Mouse (Mus musculus): ENCODE measurements around the gene Vmn1r47. TPM values are rescaled to one million over a fixed set of nuclear protein-coding genes. Genes with fewer than 3 reads are reported as not detected.
"Not testable (repeated sequence)": the region's sequence is repeated elsewhere in the genome, so short reads cannot be mapped to it uniquely, and the experiment has no call there.

Vmn1r47 gene
- polyA plus RNA-seq (2015; fragmentation: Nextera tagmentation; extraction: Ambion mirVana), result not detected in 2 replicates

GRCm38 (mm10) chr6:90015847-90016246, at the start of gene Vmn1r47:
Vmn1r47 (plus strand) TSS chr6:90016147.
- not testable (repeated sequence) for H3K4me3 ChIP-seq (replicated peaks); H3K27me3 ChIP-seq; H3K9ac ChIP-seq; H3K36me3 ChIP-seq; H3K9me3 ChIP-seq (replicated peaks); H3K4me2 ChIP-seq (replicated peaks); ATAC-seq (ENCODE audit: insufficient number of reproducible peaks, low FRiP score, low TSS enrichment, low read depth); H3K27ac ChIP-seq (replicated peaks); H3K4me1 ChIP-seq
- WGBS, result 88% methylated on average over 1 of the region's 1 CpGs

DNA sequence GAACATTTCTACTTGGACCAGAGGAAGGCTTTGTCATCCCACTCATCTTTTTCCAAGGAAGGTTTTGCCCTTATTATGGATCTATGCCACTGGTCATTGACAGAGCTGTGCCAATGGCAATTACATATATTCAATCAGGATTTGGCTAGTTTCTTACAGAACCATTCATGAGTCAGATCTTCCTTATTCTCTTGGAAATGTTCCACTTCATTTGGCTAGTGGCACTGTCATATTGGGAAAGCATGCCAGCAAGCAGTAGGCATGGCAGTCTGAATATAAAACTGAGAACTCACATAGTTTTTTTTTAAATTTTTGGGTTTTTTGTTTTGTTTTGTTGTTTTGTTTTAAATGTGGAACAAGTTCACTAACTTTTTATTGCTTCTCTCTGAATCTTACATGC, 49.6 kb upstream of the Vmn1r47 start:
- Histone ChIP-seq H3K4me2 (replicated peaks) (no peak overlapping the region), H3K4me3 (replicated peaks) (no peak overlapping the region), H3K4me1 (no peaks in the 10 kb centered on the region), H3K27ac (replicated peaks) (no peak overlapping the region), H3K36me3 (no peaks in the 10 kb centered on the region), H3K9me3 (replicated peaks) (no peaks in the 10 kb centered on the region), H3K9ac (no peak overlapping the region), H3K27me3 (no peaks in the 10 kb centered on the region)
- no peak for ATAC-seq (ENCODE audit: insufficient number of reproducible peaks, low FRiP score, low TSS enrichment, low read depth)

DNA sequence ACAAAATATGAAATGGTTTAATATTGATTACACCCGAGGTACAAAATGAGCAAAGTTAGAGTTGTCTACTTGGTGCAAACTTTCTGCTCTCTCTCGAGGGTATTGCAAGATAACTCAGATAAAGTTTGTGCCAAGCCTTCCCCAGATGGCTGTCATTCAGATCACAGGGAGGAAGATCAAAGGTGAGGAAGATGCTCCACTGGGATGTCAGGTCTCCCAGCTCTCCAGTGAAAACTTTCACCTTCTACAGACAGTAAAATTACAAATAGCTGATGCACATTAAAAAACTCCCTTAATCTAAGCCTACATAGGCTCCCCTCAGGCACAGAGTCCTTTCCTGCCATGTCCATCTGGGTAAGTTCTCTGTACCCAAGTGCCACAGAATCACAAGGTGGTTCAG, 46.9 kb upstream of the Vmn1r47 start, which contains the start of gene Vmn1r46:
Vmn1r46 (plus strand) TSS at position 301 of the 400 bp plus-strand sequence.
- no peak within 1 kb of the TSS for H3K9ac ChIP-seq
- ATAC-seq (ENCODE audit: insufficient number of reproducible peaks, low FRiP score, low TSS enrichment, low read depth), result no peak
- no peak within 1 kb of the TSS for H3K4me3 ChIP-seq (replicated peaks)
- no peaks in the 10 kb centered on the region for H3K36me3 ChIP-seq
- no peaks in the 10 kb centered on the region for H3K27me3 ChIP-seq
- H3K27ac ChIP-seq (replicated peaks), result no peak within 1 kb of the TSS
- no peak within 1 kb of the TSS for H3K4me2 ChIP-seq (replicated peaks)
- WGBS, result 47% methylated on average over 2 of the region's 2 CpGs
- no peaks in the 10 kb centered on the region for H3K4me1 ChIP-seq
- no peaks in the 10 kb centered on the region for H3K9me3 ChIP-seq (replicated peaks)

GRCm38 (mm10) chr6:89985989-89986388, 30.0 kb upstream of the Vmn1r47 start:
- 16% methylated on average over 1 of the region's 1 CpGs for WGBS
- no peaks in the 10 kb centered on the region for H3K36me3 ChIP-seq

DNA sequence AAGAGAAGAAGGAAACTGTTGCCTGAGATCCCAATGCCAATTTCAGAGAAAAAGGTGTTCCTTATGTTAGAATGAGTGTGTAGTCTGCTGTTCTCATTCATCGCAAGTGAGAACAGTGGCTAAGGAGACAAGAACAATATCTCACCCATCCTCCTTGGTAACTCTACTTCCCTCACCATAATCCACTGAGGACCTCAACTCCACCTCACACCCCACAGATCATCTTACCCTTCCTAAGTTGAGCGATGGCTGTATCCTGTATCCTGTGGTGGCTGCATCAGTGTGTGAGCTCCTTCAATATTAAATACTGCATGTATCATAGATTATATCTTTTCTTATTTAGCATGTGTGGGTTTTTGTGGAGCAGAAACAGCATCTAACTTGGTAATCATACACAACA, 20.8 kb downstream of the Vmn1r47 start, which contains the start of gene Vmn1r48:
Vmn1r48 (minus strand) TSS at position 101 of the 400 bp plus-strand sequence.
- H3K4me1 ChIP-seq; ATAC-seq (ENCODE audit: insufficient number of reproducible peaks, low FRiP score, low TSS enrichment, low read depth); H3K9ac ChIP-seq; H3K4me2 ChIP-seq (replicated peaks); H3K27ac ChIP-seq (replicated peaks); H3K27me3 ChIP-seq; H3K4me3 ChIP-seq (replicated peaks); H3K9me3 ChIP-seq (replicated peaks); H3K36me3 ChIP-seq: not testable (repeated sequence)
- no CpG with 5 or more reads among the region's 2 CpGs for WGBS

More at GRCm38 (mm10) chr6:89985989-89986388, 30.0 kb upstream of the Vmn1r47 start:
- Histone ChIP-seq H3K9me3 (replicated peaks) (no peaks in the 10 kb centered on the region), H3K27ac (replicated peaks) (no peak overlapping the region), H3K9ac (no peak overlapping the region), H3K4me3 (replicated peaks) (no peak overlapping the region), H3K4me2 (replicated peaks) (no peak overlapping the region), H3K4me1 (no peaks in the 10 kb centered on the region), H3K27me3 (no peaks in the 10 kb centered on the region)
- ATAC-seq (ENCODE audit: insufficient number of reproducible peaks, low FRiP score, low TSS enrichment, low read depth), result no peak

Other genes with a start within 250 kb of the Vmn1r47 start
- not detected in 2 replicates for gene Vmn1r42, start 139.7 kb upstream of the Vmn1r47 start, polyA plus RNA-seq (2015; fragmentation: Nextera tagmentation; extraction: Ambion mirVana)
- gene Vmn1r43, start 139.7 kb upstream of the Vmn1r47 start, polyA plus RNA-seq (2015; fragmentation: Nextera tagmentation; extraction: Ambion mirVana), result 0.03 and 0.04 TPM in 2 replicates
- gene Vmn1r44, start 132.5 kb upstream of the Vmn1r47 start, polyA plus RNA-seq (2015; fragmentation: Nextera tagmentation; extraction: Ambion mirVana), result not detected in 2 replicates
- gene Vmn1r45, start 75.5 kb upstream of the Vmn1r47 start, polyA plus RNA-seq (2015; fragmentation: Nextera tagmentation; extraction: Ambion mirVana), result not detected in 2 replicates
- gene Vmn1r46, start 46.8 kb upstream of the Vmn1r47 start, polyA plus RNA-seq (2015; fragmentation: Nextera tagmentation; extraction: Ambion mirVana), result not detected in 2 replicates
- gene Vmn1r48, start 20.7 kb downstream of the Vmn1r47 start, polyA plus RNA-seq (2015; fragmentation: Nextera tagmentation; extraction: Ambion mirVana), result not detected in 2 replicates
- gene Vmn1r49, start 62.4 kb downstream of the Vmn1r47 start, polyA plus RNA-seq (2015; fragmentation: Nextera tagmentation; extraction: Ambion mirVana), result not detected in 2 replicates
- gene Vmn1r50, start 85.3 kb downstream of the Vmn1r47 start, polyA plus RNA-seq (2015; fragmentation: Nextera tagmentation; extraction: Ambion mirVana), result not detected in 2 replicates
- 0.05 TPM in 1 of 2 replicates, not detected in the other for gene Vmn1r51, start 106.4 kb downstream of the Vmn1r47 start, polyA plus RNA-seq (2015; fragmentation: Nextera tagmentation; extraction: Ambion mirVana)
- gene Vmn1r52, start 158.7 kb downstream of the Vmn1r47 start, polyA plus RNA-seq (2015; fragmentation: Nextera tagmentation; extraction: Ambion mirVana), result not detected in 2 replicates
- not detected in 2 replicates for gene V1ra8, start 186.6 kb downstream of the Vmn1r47 start, polyA plus RNA-seq (2015; fragmentation: Nextera tagmentation; extraction: Ambion mirVana)
- not detected in 2 replicates for gene Vmn1r53, start 208.3 kb downstream of the Vmn1r47 start, polyA plus RNA-seq (2015; fragmentation: Nextera tagmentation; extraction: Ambion mirVana)
- not detected in 2 replicates for gene Vmn1r54, start 230.2 kb downstream of the Vmn1r47 start, polyA plus RNA-seq (2015; fragmentation: Nextera tagmentation; extraction: Ambion mirVana)